Mouse (Mus musculus) CD8-positive naive resting alpha-beta T cell, adult 2 months (primary cell): ENCODE results near the gene Irf6.

ENCODE experiments used
- DNase-seq, 2 experiments: peaks; one replicate each; pipeline ENCODE4 v3.0.0; 2022; ENCODE audit warnings: low read depth in 2 of 2, low spot score in 2 of 2

The Irf6 gene

GRCm38 (mm10) chr1:193152872-193153271 is at the start of gene Irf6:
Irf6 (plus strand) TSS chr1:193153111.
- DNase-seq: peak in 1 of 2 experiments; percentile 45

GRCm38 (mm10) chr1:193112093-193112492 is 40.8 kb upstream of the Irf6 start:
- DNase-seq: no peak

- no peak for DNase-seq
These were observed 30.1 kb upstream of the Irf6 start for GRCm38 (mm10) chr1:193122793-193123192.

- DNase-seq: no peak
These were observed 29.6 kb upstream of the Irf6 start for GRCm38 (mm10) chr1:193123290-193123689.

GRCm38 (mm10) chr1:193125835-193126234 is 27.1 kb upstream of the Irf6 start:
- DNase-seq: no peak

GRCm38 (mm10) chr1:193128055-193128454 is 24.9 kb upstream of the Irf6 start:
- no peak for DNase-seq

GRCm38 (mm10) chr1:193129321-193129720 is 23.6 kb upstream of the Irf6 start:
- DNase-seq: no peak

- peak; percentile 91 to 96 for DNase-seq
These were observed 23.0 kb upstream of the Irf6 start, which contains the start of gene Diexf for GRCm38 (mm10) chr1:193129786-193130455. Diexf (minus strand) TSS chr1:193130272.

- DNase-seq: peak in 1 of 2 experiments; percentile 14
These were observed 22.5 kb upstream of the Irf6 start for GRCm38 (mm10) chr1:193130456-193130825.

GRCm38 (mm10) chr1:193130839-193131238 is 22.1 kb upstream of the Irf6 start:
- no peak for DNase-seq

GRCm38 (mm10) chr1:193131311-193131948 is 21.5 kb upstream of the Irf6 start:
- no peak for DNase-seq

- no peak for DNase-seq
These were observed 20.5 kb upstream of the Irf6 start for GRCm38 (mm10) chr1:193132385-193132784.

- DNase-seq: no peak
These were observed 19.2 kb upstream of the Irf6 start for GRCm38 (mm10) chr1:193133726-193134125.

- DNase-seq: no peak
These were observed 14.8 kb upstream of the Irf6 start for GRCm38 (mm10) chr1:193138087-193138486.

GRCm38 (mm10) chr1:193138669-193139068 is 14.2 kb upstream of the Irf6 start:
- DNase-seq: no peak

- DNase-seq: no peak
These were observed 11.8 kb upstream of the Irf6 start for GRCm38 (mm10) chr1:193141118-193141517.

- no peak for DNase-seq
These were observed 10.3 kb upstream of the Irf6 start for GRCm38 (mm10) chr1:193142517-193143062.

GRCm38 (mm10) chr1:193144516-193144915 is 8.4 kb upstream of the Irf6 start:
- no peak for DNase-seq

- DNase-seq: no peak
These were observed 7.8 kb upstream of the Irf6 start for GRCm38 (mm10) chr1:193145101-193145500.

- peak in 1 of 2 experiments; percentile 19 for DNase-seq
These were observed 6.5 kb upstream of the Irf6 start for GRCm38 (mm10) chr1:193146416-193146815.

GRCm38 (mm10) chr1:193149231-193149630 is 3.7 kb upstream of the Irf6 start:
- DNase-seq: no peak

GRCm38 (mm10) chr1:193151134-193151533 is 1.8 kb upstream of the Irf6 start:
- DNase-seq: no peak
